Mouse (Mus musculus): ENCODE measurements around the gene Ube2l3. TPM values are rescaled to one million over a fixed set of nuclear protein-coding genes. Genes with fewer than 3 reads are reported as not detected.
A peak's percentile ranks its signal among the peaks of the same experiment; 100 is the strongest.

Gene Ube2l3
- polyA plus RNA-seq, 1 experiment from 2014 or later = 149 TPM

- DNase-seq = no peak
- no peaks in the 10 kb centered on the region for H3K36me3 ChIP-seq (replicated peaks; ENCODE audit: insufficient read depth, low read length)
- ATAC-seq = no peak
- TF ChIP-seq CTCF (IDR thresholded peaks at IDR 0.05; ENCODE audit: low read depth) = no peak
- no peak for TF ChIP-seq EP300 (IDR thresholded peaks at IDR 0.05; ENCODE audit: low read depth)
- H3K27me3 ChIP-seq (ENCODE audit: insufficient read depth, low read length) = 0 out of 2 replicates have a peak, but pooled peaks cover 3% of the 10 kb centered on the region
- no peak overlapping the region for H3K9ac ChIP-seq (replicated peaks)
- no peak overlapping the region for H3K4me3 ChIP-seq (ENCODE audit: low read depth, low read length)
- H3K9me3 ChIP-seq (ENCODE audit: low read length) = no peaks in the 10 kb centered on the region
- no peak overlapping the region for H3K27ac ChIP-seq (ENCODE audit: low read depth)
- no peak overlapping the region for H3K4me2 ChIP-seq (ENCODE audit: low read depth, low read length)
- peaks cover 13% of the 10 kb centered on the region; the same call in 1 of the 2 replicates for H3K4me1 ChIP-seq (ENCODE audit: insufficient read depth)
- 39% methylated on average over 8 of the region's 8 CpGs for WGBS (ENCODE audit: insufficient replicate concordance)
Observed at GRCm38 (mm10) chr16:17216934-17217633, 14.6 kb upstream of the Ube2l3 start.

GRCm38 (mm10) chr16:17209981-17210838 is 7.8 kb upstream of the Ube2l3 start:
- Histone ChIP-seq H3K4me3 (ENCODE audit: low read depth, low read length) (peak overlapping the region; percentile 58), H3K27me3 (ENCODE audit: insufficient read depth, low read length) (peaks cover 23% of the 10 kb centered on the region)
- WGBS (ENCODE audit: insufficient replicate concordance) = 9% methylated on average over 48 of the region's 48 CpGs

DNA sequence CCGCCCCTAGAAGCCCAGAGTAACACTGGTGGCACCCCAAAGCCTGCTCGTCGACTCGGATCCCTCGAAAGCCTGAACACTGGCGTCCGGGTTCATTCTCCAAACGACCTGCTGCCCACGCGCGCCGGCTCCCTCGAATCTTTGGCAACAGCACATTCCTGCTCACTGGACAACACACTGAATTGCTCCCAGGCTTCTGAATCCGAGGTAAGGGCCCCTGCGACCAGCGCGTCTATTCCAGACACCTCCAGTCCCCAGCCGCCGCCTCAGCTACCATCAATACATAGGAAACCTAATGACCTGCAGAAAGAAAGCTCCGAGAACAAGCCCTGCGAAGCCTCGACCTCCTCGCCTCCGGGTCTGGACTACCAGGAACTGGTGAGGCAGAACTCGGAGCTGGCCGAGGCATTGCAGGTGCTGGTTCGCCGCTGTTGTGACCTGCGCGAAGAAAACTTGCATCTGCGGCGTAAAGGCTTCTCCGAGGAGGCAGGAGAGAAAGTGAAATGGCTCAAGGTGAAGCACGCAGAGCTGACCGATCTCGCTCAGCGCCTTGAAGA is 7.0 kb upstream of the Ube2l3 start:
- Histone ChIP-seq H3K4me3 (ENCODE audit: low read depth, low read length) (peak overlapping the region; percentile 58), H3K4me2 (ENCODE audit: low read depth, low read length) (peak overlapping the region; percentile 98), H3K27ac (ENCODE audit: low read depth) (no peak overlapping the region), H3K36me3 (replicated peaks; ENCODE audit: insufficient read depth, low read length) (no peaks in the 10 kb centered on the region), H3K27me3 (ENCODE audit: insufficient read depth, low read length) (peaks cover 23% of the 10 kb centered on the region), H3K4me1 (ENCODE audit: insufficient read depth) (peaks cover 22% of the 10 kb centered on the region), H3K9me3 (ENCODE audit: low read length) (no peaks in the 10 kb centered on the region), H3K9ac (replicated peaks) (peak overlapping the region; percentile 58)
- DNase-seq (no peak), ATAC-seq (peak; percentile 32)
- WGBS (ENCODE audit: insufficient replicate concordance) = 2% methylated on average over 37 of the region's 37 CpGs
- no peak for TF ChIP-seq EP300 (IDR thresholded peaks at IDR 0.05; ENCODE audit: low read depth)
- TF ChIP-seq CTCF (IDR thresholded peaks at IDR 0.05; ENCODE audit: low read depth) = no peak

More at GRCm38 (mm10) chr16:17209981-17210838, 7.8 kb upstream of the Ube2l3 start:
- Histone ChIP-seq H3K36me3 (replicated peaks; ENCODE audit: insufficient read depth, low read length) (no peaks in the 10 kb centered on the region), H3K4me1 (ENCODE audit: insufficient read depth) (peaks cover 22% of the 10 kb centered on the region), H3K9ac (replicated peaks) (peak overlapping the region; percentile 30; the same call in 1 of the 2 replicates), H3K4me2 (ENCODE audit: low read depth, low read length) (peak overlapping the region; percentile 98), H3K9me3 (ENCODE audit: low read length) (no peaks in the 10 kb centered on the region), H3K27ac (ENCODE audit: low read depth) (no peak overlapping the region)
- TF ChIP-seq EP300 (IDR thresholded peaks at IDR 0.05; ENCODE audit: low read depth) = no peak
- peak; percentile 96 for TF ChIP-seq CTCF (IDR thresholded peaks at IDR 0.05; ENCODE audit: low read depth)
- peak; percentile 76 for ATAC-seq
- DNase-seq = peak; percentile 91

- Histone ChIP-seq H3K4me2 (ENCODE audit: low read depth, low read length) (peak within 1 kb of the TSS; percentile 98), H3K27ac (ENCODE audit: low read depth) (no peak within 1 kb of the TSS), H3K9ac (replicated peaks) (peak within 1 kb of the TSS; percentile 58), H3K27me3 (ENCODE audit: insufficient read depth, low read length) (peaks cover 23% of the 10 kb centered on the region), H3K9me3 (ENCODE audit: low read length) (no peaks in the 10 kb centered on the region), H3K4me1 (ENCODE audit: insufficient read depth) (peaks cover 22% of the 10 kb centered on the region), H3K36me3 (replicated peaks; ENCODE audit: insufficient read depth, low read length) (no peaks in the 10 kb centered on the region), H3K4me3 (ENCODE audit: low read depth, low read length) (peak within 1 kb of the TSS; percentile 58)
- DNase-seq (peak; percentile 87), ATAC-seq (peak; percentile 80)
- TF ChIP-seq EP300 (IDR thresholded peaks at IDR 0.05; ENCODE audit: low read depth) (no peak), CTCF (IDR thresholded peaks at IDR 0.05; ENCODE audit: low read depth) (peak; percentile 90)
- WGBS (ENCODE audit: insufficient replicate concordance) = 2% methylated on average over 82 of the region's 85 CpGs
Observed at GRCm38 (mm10) chr16:17208389-17209361, 6.2 kb upstream of the Ube2l3 start, which contains the start of gene Rimbp3. Rimbp3 (plus strand) TSS chr16:17208603.

GRCm38 (mm10) chr16:17204990-17205389 is 2.5 kb upstream of the Ube2l3 start:
- Histone ChIP-seq H3K4me3 (ENCODE audit: low read depth, low read length) (no peak overlapping the region), H3K27me3 (ENCODE audit: insufficient read depth, low read length) (peaks cover 7% of the 10 kb centered on the region; the same call in 1 of the 2 replicates), H3K4me2 (ENCODE audit: low read depth, low read length) (no peak overlapping the region), H3K27ac (ENCODE audit: low read depth) (no peak overlapping the region), H3K9me3 (ENCODE audit: low read length) (no peaks in the 10 kb centered on the region), H3K36me3 (replicated peaks; ENCODE audit: insufficient read depth, low read length) (no peaks in the 10 kb centered on the region), H3K9ac (replicated peaks) (no peak overlapping the region), H3K4me1 (ENCODE audit: insufficient read depth) (peaks cover 23% of the 10 kb centered on the region)
- DNase-seq (peak; percentile 43), ATAC-seq (no peak)
- TF ChIP-seq EP300 (IDR thresholded peaks at IDR 0.05; ENCODE audit: low read depth) (no peak), CTCF (IDR thresholded peaks at IDR 0.05; ENCODE audit: low read depth) (peak; percentile 84)
- 2% methylated on average over 6 of the region's 6 CpGs for WGBS (ENCODE audit: insufficient replicate concordance)

All from liver, postnatal 0 days (tissue).